Mouse (Mus musculus): ENCODE data around the gene Dpp6. TPM values are rescaled to one million over a fixed set of nuclear protein-coding genes. Genes with fewer than 3 reads are reported as not detected.

The Dpp6 gene
- total RNA-seq, 2 experiments from 2014 or later = 4.3 to 5.5 TPM

- DNase-seq = no peak
These were observed 246.9 kb downstream of the Dpp6 start for GRCm38 (mm10) chr5:27063871-27064270.

DNA sequence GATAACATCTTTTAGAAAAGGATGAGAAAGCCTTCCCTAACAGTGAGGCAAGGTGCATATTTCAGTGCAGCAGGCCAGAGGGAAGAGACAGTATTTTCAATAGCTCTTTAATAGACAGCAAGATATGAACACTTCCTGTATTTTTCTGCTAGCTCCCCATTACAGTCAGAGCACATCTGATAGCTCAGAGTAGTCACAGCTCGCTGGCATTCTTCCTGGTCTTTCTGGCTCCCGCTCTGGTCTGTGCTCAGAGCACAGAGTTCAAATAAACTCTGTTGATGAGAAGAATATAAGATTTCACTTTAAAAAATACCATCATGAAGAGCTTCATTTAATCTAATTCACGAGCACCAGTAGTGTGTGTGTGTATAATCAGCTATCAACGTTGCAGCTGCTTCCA is 249.8 kb downstream of the Dpp6 start:
- no peak for DNase-seq

GRCm38 (mm10) chr5:27075131-27075591 is 258.2 kb downstream of the Dpp6 start:
- DNase-seq = peak; percentile 19

GRCm38 (mm10) chr5:27076046-27076445 is 259.0 kb downstream of the Dpp6 start:
- DNase-seq = no peak

- no peak for DNase-seq
These were observed 260.8 kb downstream of the Dpp6 start for GRCm38 (mm10) chr5:27077821-27078220.

GRCm38 (mm10) chr5:27081275-27081674 is 264.3 kb downstream of the Dpp6 start:
- no peak for DNase-seq

GRCm38 (mm10) chr5:27083762-27084161 is 266.8 kb downstream of the Dpp6 start:
- DNase-seq = no peak

DNA sequence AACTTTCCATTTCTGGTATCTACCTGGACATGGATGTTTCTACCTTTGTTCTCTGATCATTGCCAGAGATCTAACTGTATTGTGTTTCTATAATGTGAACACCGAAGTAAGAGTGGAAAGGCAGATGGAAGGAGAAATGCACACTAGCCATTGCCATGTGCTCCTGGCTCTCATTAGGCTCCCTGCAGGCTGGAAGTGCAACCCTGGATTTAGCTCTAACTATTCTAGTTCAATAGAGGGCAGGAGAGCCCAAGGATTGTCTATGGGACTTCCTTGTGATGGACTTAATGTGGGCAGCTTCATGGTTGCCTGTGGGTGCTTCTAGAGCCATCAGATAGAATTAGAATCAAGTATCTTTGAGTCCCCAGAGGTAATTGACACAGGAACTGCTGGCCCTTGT is 291.2 kb downstream of the Dpp6 start:
- DNase-seq = no peak

GRCm38 (mm10) chr5:27122479-27122878 is 305.5 kb downstream of the Dpp6 start:
- no peak for DNase-seq

DNA sequence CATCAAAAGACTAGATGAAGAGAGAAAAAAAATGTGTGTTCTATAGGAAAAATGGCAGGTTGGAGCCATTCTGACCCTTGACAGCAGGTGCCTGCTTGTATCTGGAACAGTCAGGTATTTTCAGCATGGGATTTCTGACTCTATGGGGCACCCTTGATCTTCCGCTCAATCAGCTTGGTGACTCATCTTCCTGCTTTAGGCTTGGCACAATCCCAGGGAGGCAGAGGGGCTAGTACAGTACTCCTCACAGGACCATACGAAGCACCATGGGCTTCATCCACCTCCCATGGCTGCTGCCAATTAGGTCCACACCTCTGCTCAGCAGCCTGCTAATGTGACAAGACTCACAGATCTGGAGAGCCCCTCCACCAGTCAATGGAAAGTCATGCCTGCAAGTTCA is 305.9 kb downstream of the Dpp6 start:
- DNase-seq = no peak

DNA sequence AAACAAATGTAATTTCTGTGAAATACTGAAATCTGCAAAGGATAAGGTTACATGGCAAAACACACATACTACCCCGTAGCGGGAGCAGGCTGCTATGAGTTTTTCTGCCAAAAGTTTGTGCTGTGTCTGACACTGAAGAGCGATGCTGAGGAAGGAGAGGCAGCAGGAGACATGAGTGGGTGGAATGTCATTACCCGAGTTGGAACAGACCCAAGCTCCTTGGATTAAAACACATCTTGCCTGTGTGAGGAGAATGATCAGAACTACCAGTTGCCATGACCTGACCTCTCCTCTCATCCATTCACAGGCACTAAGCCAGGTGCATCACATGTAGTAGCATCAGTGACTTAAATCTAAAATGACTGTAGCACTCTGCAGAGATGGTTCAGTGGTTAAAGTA is 309.0 kb downstream of the Dpp6 start:
- DNase-seq = no peak

GRCm38 (mm10) chr5:27133196-27133595 is 316.2 kb downstream of the Dpp6 start:
- no peak for DNase-seq

DNA sequence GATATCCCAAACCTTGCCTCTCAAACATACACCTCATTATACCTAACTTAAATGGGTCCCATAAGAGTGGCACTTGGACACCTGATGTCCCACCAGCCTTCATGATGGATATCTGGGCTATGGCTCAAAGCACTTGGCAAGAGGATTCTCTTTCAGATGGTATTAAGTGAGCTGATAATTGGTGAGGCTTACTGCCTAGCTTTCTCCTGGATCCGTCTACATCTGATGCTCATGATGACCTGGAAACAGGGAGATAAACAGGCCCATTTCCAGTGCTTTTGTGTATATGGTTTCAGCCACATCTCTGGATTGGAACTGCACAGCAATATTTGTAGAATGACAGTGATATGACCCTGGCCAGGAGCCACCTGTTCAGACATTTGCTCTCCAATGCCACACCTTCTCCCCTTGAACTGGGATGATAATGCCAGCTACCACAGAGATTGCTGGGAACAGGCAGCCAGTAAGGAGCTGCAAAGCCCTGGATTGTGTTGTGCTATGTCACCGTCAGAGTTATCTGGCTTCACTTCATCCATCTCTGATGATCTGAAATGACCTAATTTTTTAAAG is 317.5 kb downstream of the Dpp6 start:
- DNase-seq = no peak

- no peak for DNase-seq
These were observed 330.5 kb downstream of the Dpp6 start for GRCm38 (mm10) chr5:27147397-27147945.

DNA sequence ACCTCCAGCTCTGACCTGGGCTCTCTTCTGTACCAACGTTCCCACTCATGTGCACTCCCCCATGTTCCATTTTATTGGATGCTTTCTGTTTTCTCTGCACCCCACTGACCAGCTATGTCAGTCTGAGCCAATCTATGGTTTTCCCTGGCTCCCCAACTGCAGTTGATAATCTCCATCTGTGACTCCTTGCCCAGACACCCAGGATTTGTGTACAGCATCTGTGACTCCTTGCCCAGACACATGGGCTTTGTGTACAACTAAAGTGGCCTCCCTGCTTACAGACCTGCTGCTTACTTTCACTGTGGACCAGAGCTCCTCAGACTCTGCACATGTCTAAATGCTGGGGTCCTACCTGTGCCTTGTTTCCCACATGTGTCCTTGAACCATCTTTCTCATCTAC is 334.0 kb downstream of the Dpp6 start:
- DNase-seq = no peak

DNA sequence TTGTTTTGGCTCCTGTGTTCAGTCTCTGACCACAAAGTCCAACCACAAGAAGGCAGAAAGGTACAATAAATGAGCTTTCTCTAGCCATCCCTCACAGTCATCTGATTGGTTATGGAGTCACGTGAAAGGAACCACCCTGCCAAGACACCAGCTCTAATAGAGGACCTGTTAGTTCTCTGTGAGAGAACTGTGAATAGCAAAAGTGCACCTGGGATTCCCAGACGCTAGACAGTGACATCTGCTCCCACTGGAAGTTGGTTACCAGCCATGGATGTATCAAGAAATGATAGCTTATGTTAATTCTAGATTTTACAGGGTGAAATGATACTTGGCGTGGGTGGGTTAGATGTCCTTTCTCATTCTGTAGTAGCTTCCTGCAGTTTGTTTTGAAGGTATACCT is 338.7 kb downstream of the Dpp6 start:
- DNase-seq = no peak

DNA sequence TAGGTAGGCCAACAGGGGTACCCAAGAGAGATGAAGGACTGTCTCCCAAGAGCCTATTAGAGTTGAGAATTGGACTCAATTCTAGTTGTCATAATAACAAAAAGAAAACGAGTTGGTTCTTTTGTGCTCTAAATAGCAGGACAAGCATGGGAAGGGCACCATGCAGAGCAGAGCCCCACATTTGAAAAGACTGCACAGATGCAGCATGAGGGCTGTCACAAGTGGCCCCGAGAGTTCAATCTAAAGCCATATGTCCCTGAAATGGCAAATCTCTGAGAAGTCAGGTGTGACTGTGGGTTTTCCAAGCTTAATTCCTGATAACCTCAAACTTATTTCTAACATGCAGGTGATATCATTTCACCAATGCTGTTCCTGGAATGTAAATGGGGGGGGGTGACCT is 339.4 kb downstream of the Dpp6 start:
- no peak for DNase-seq

DNA sequence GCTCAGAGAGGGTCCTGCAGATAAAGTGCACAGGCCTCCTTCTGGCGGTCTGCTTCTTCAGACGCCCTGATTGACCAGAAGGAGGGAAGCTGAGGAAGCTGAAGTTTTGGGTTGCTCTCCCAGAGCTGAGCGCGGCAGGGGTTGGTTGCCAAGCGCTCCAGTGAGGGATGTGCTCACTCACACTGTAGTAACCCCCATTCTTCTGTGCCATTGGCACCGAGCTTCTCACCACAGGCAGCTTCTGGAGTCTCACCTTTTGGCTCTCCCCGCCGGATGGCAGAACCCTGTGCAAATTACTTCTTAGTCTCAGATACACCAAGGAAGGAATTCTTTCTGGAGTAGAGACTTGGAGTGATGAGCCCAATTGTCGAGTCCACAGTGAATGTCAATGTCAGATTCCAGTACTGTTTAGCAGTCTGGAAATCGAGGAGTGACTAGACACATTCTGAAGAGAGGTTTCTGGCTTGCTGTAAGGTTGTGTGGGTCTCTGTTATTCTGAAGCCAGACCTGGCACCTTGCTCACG is 344.2 kb downstream of the Dpp6 start:
- DNase-seq = no peak

GRCm38 (mm10) chr5:27168550-27168949 is 351.5 kb downstream of the Dpp6 start:
- no peak for DNase-seq

DNA sequence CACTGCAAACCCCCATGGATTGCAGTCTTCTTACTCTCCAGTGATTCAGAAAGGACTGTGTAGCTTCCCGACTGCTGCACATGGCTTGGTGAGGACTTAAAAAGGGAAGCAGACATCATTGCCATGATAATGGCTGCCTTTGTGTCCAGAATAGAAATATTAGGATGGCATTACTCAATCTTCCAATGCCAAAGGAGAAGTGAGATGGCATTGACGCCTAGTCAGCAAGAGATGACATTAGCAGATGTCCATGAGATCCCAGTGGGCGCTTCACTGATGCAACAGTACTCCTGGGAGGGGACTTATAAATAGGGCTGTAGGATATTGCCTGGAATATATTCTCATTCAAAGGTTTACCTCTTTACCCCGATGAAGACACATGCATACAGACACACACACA is 368.0 kb downstream of the Dpp6 start:
- no peak for DNase-seq

DNA sequence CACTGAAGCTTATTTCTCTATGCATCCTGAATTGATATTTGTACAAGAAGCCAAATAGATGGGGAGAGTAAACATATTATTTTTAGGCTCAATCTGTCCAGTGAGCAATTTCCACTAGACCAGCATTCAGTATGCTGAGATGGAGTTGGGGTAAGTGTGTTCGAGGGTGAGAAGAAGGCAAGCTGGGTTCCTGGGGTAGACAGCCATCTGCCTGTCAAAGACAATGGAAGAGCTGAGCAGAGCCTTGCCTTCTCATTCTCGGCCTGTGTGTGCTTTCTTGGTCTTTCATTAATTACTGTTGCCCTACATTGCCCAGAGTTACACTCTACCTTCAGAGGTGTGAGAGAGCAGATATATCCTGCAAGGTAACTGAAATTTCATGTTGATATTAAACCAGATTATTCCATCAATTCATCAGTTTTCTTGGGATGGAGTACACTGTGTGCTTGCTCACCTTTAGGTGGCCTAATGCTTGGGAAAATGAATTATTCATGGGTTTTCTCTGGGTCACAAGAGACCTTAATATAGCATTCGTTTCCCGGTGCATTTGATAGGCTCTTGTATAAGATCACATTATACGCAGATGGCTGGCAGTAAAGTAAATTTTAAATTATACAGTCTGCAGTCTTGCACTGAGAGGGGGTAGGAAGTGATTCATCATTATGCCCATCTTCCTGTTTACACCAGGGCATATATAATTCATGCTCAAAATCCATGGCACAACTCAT is 374.4 kb downstream of the Dpp6 start:
- DNase-seq = no peak

DNA sequence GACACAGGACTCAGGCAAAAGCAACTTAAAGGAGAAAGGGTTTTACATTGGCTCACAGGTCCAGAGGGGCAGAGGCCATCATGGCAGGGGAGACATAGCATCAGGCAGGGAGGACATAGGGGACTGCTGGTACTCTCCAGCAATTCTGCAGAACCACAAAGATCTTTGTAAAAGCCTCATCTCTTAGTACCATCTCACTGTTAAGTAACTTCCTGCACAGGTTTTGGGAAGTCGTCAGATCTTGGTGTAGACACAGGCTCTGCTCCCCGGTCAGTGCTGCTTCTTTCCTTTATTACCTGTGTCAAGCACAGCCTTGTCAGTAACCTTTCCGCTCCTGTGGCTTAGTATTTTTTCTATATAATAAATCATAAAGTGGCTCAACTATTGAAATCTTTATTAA is 377.2 kb downstream of the Dpp6 start:
- no peak for DNase-seq

- no peak for DNase-seq
These were observed 378.0 kb downstream of the Dpp6 start for GRCm38 (mm10) chr5:27194975-27195374.

Data from gastrocnemius, postnatal 10 days (tissue).